Mouse (Mus musculus) midbrain, embryonic 14.5 days (tissue): ENCODE results near the gene Impg1. TPM values are rescaled to one million over a fixed set of nuclear protein-coding genes. Genes with fewer than 3 reads are reported as not detected.

Experiments
- ATAC-seq: fragments of 200-750 bp; cut with Nextera tagmentation; 2 replicates; pipeline ENCODE4 v1.8.0; 2017; ENCODE audit warnings: moderate number of reproducible peaks, moderate library complexity; ENCODE audit not compliant: low FRiP score, low TSS enrichment
- DNase-seq: peaks from one replicate; pipeline ENCODE4 v3.0.0-alpha.2; 2015
- H3K27ac ChIP-seq: fragments of 300-500 bp; sonication (generic); replicated peaks from 2 replicates; pipeline ENCODE4 v1.5.1; 2014; ENCODE audit warnings: mild to moderate bottlenecking, low read depth, low read length, moderate library complexity
- H3K27me3 ChIP-seq: fragments of 300-500 bp; sonication (generic); 2 replicates; pipeline ENCODE4 v1.6.1; 2014; ENCODE audit warnings: low read length, control low read depth, mixed read lengths; ENCODE audit not compliant: control insufficient read depth, insufficient read depth
- H3K36me3 ChIP-seq: fragments of 300-500 bp; sonication (generic); 2 replicates; pipeline ENCODE4 v1.6.1; 2014; ENCODE audit warnings: low read length, control low read depth; ENCODE audit not compliant: control insufficient read depth, insufficient read depth
- H3K4me1 ChIP-seq: fragments of 300-500 bp; sonication (generic); 2 replicates; pipeline ENCODE4 v1.6.1; 2014; ENCODE audit warnings: mild to moderate bottlenecking, antibody characterized with exemption, low read length, control low read depth; ENCODE audit not compliant: control insufficient read depth, insufficient read depth
- H3K4me2 ChIP-seq: fragments of 300-500 bp; sonication (generic); 2 replicates; pipeline ENCODE4 v1.6.1; 2014; ENCODE audit warnings: mild to moderate bottlenecking, low read length, moderate library complexity
- H3K4me3 ChIP-seq: fragments of 300-500 bp; sonication (generic); replicated peaks from 2 replicates; pipeline ENCODE4 v1.5.1; 2014; ENCODE audit warnings: low read depth, low read length
- H3K9ac ChIP-seq: fragments of 300-500 bp; sonication (generic); replicated peaks from 2 replicates; pipeline ENCODE4 v1.6.1; 2014; ENCODE audit warnings: mild to moderate bottlenecking, low read length, moderate library complexity
- H3K9me3 ChIP-seq: fragments of 300-500 bp; sonication (generic); 2 replicates; pipeline ENCODE4 v1.6.1; 2016; ENCODE audit warnings: low read length, control low read depth, mixed read lengths; ENCODE audit not compliant: control insufficient read depth
- WGBS: fragments of 180-500 bp; shearing (Covaris S2); extraction: QIAGEN DNeasy Blood & Tissue Kit; methylation state at CpG from one replicate; pipeline ENCODE4 v1.1.7; 2014; 5-methylcytosine and 5-hydroxymethylcytosine counted together
- polyA plus RNA-seq: library from polyadenylated mRNA; unstranded; fragments of >200 nt; fragmentation: Nextera tagmentation; extraction: Ambion mirVana; gene quantifications from 2 replicates; pipeline ENCODE4 v1.2.1, GENCODE M21; 2014

Impg1 gene
- polyA plus RNA-seq, 1 experiment from 2014 or later, result not detected

- WGBS, result 23% methylated on average over 5 of the region's 5 CpGs
These were observed 74.3 kb downstream of the Impg1 start for GRCm38 (mm10) chr9:80391002-80391401.

GRCm38 (mm10) chr9:80387890-80388289 is 77.4 kb downstream of the Impg1 start:
- Histone ChIP-seq H3K4me1 (no peaks in the 10 kb centered on the region), H3K4me3 (no peak overlapping the region), H3K27ac (no peak overlapping the region), H3K27me3 (no peaks in the 10 kb centered on the region), H3K9ac (no peak overlapping the region), H3K9me3 (no peaks in the 10 kb centered on the region), H3K4me2 (no peak overlapping the region), H3K36me3 (no peaks in the 10 kb centered on the region)
- no peak for ATAC-seq
- WGBS, result 87% methylated on average over 3 of the region's 3 CpGs
- DNase-seq, result no peak

More at GRCm38 (mm10) chr9:80391002-80391401, 74.3 kb downstream of the Impg1 start:
- no peaks in the 10 kb centered on the region for H3K4me1 ChIP-seq
- H3K4me2 ChIP-seq, result no peak overlapping the region
- ATAC-seq (no peak), DNase-seq (no peak)
- no peak overlapping the region for H3K9ac ChIP-seq
- H3K36me3 ChIP-seq, result no peaks in the 10 kb centered on the region
- H3K9me3 ChIP-seq, result no peaks in the 10 kb centered on the region
- H3K27me3 ChIP-seq, result no peaks in the 10 kb centered on the region
- no peak overlapping the region for H3K4me3 ChIP-seq
- H3K27ac ChIP-seq, result no peak overlapping the region

GRCm38 (mm10) chr9:80386492-80386891 is 78.8 kb downstream of the Impg1 start:
- no peak overlapping the region for H3K27ac ChIP-seq
- H3K27me3 ChIP-seq, result no peaks in the 10 kb centered on the region
- H3K9ac ChIP-seq, result no peak overlapping the region
- H3K4me3 ChIP-seq, result no peak overlapping the region
- H3K4me2 ChIP-seq, result no peak overlapping the region
- H3K36me3 ChIP-seq, result no peaks in the 10 kb centered on the region
- no peaks in the 10 kb centered on the region for H3K4me1 ChIP-seq
- DNase-seq (peak; percentile 77), ATAC-seq (peak; percentile 37; the same call in 1 of the 2 replicates)
- 24% methylated on average over 5 of the region's 5 CpGs for WGBS
- no peaks in the 10 kb centered on the region for H3K9me3 ChIP-seq

- H3K27ac ChIP-seq, result no peak overlapping the region
- H3K27me3 ChIP-seq, result no peaks in the 10 kb centered on the region
- H3K4me2 ChIP-seq, result no peak overlapping the region
- H3K9ac ChIP-seq, result no peak overlapping the region
- WGBS, result 45% methylated on average over 7 of the region's 7 CpGs
- H3K4me1 ChIP-seq, result no peaks in the 10 kb centered on the region
- H3K4me3 ChIP-seq, result no peak overlapping the region
- 0 out of 2 replicates have a peak, but pooled peaks have one; percentile 31 for ATAC-seq
- peak; percentile 32 for DNase-seq
- no peaks in the 10 kb centered on the region for H3K36me3 ChIP-seq
- H3K9me3 ChIP-seq, result no peaks in the 10 kb centered on the region
These were observed 79.3 kb downstream of the Impg1 start for GRCm38 (mm10) chr9:80386000-80386399.

- no peak for ATAC-seq
These were observed 82.6 kb downstream of the Impg1 start for GRCm38 (mm10) chr9:80382711-80383110.

GRCm38 (mm10) chr9:80380078-80380645 is 85.1 kb downstream of the Impg1 start:
- no peak overlapping the region for H3K4me2 ChIP-seq
- H3K4me1 ChIP-seq, result no peaks in the 10 kb centered on the region
- ATAC-seq (no peak), DNase-seq (no peak)
- H3K4me3 ChIP-seq, result no peak overlapping the region
- H3K27ac ChIP-seq, result no peak overlapping the region
- 94% methylated on average over 2 of the region's 2 CpGs for WGBS
- H3K9me3 ChIP-seq, result no peaks in the 10 kb centered on the region
- no peaks in the 10 kb centered on the region for H3K36me3 ChIP-seq
- no peak overlapping the region for H3K9ac ChIP-seq
- H3K27me3 ChIP-seq, result no peaks in the 10 kb centered on the region

More at GRCm38 (mm10) chr9:80382711-80383110, 82.6 kb downstream of the Impg1 start:
- Histone ChIP-seq H3K36me3 (no peaks in the 10 kb centered on the region), H3K4me2 (no peak overlapping the region), H3K4me3 (no peak overlapping the region), H3K4me1 (no peaks in the 10 kb centered on the region), H3K9ac (no peak overlapping the region), H3K27me3 (no peaks in the 10 kb centered on the region), H3K9me3 (no peaks in the 10 kb centered on the region), H3K27ac (no peak overlapping the region)
- 81% methylated on average over 4 of the region's 4 CpGs for WGBS
- DNase-seq, result no peak

- DNase-seq (no peak), ATAC-seq (no peak)
- no peaks in the 10 kb centered on the region for H3K9me3 ChIP-seq
- H3K36me3 ChIP-seq, result no peaks in the 10 kb centered on the region
- no peaks in the 10 kb centered on the region for H3K27me3 ChIP-seq
- no peaks in the 10 kb centered on the region for H3K4me1 ChIP-seq
- H3K4me3 ChIP-seq, result no peak overlapping the region
- H3K4me2 ChIP-seq, result no peak overlapping the region
- no peak overlapping the region for H3K27ac ChIP-seq
- WGBS, result 82% methylated on average over 1 of the region's 1 CpGs
- H3K9ac ChIP-seq, result no peak overlapping the region
These were observed 91.2 kb downstream of the Impg1 start for GRCm38 (mm10) chr9:80374100-80374499.

- no peaks in the 10 kb centered on the region for H3K4me1 ChIP-seq
- no peak overlapping the region for H3K9ac ChIP-seq
- no peak overlapping the region for H3K4me2 ChIP-seq
- ATAC-seq (no peak), DNase-seq (no peak)
- H3K27ac ChIP-seq, result no peak overlapping the region
- H3K27me3 ChIP-seq, result no peaks in the 10 kb centered on the region
- 90% methylated on average over 5 of the region's 5 CpGs for WGBS
- H3K36me3 ChIP-seq, result no peaks in the 10 kb centered on the region
- H3K9me3 ChIP-seq, result no peaks in the 10 kb centered on the region
- H3K4me3 ChIP-seq, result no peak overlapping the region
These were observed 92.0 kb downstream of the Impg1 start for GRCm38 (mm10) chr9:80373304-80373739.

- no peaks in the 10 kb centered on the region for H3K27me3 ChIP-seq
- no peak overlapping the region for H3K9ac ChIP-seq
- DNase-seq (no peak), ATAC-seq (no peak)
- 65% methylated on average over 2 of the region's 2 CpGs for WGBS
- no peaks in the 10 kb centered on the region for H3K36me3 ChIP-seq
- H3K4me3 ChIP-seq, result no peak overlapping the region
- no peak overlapping the region for H3K27ac ChIP-seq
- H3K4me1 ChIP-seq, result no peaks in the 10 kb centered on the region
- H3K9me3 ChIP-seq, result no peaks in the 10 kb centered on the region
- no peak overlapping the region for H3K4me2 ChIP-seq
These were observed 96.6 kb downstream of the Impg1 start for GRCm38 (mm10) chr9:80368636-80369035.
